Mouse (Mus musculus) CD4-positive helper T cell, adult 2 months (primary cell): ENCODE data around the gene AC129217.1.
A peak's percentile ranks its signal among the peaks of the same experiment; 100 is the strongest.

ENCODE experiments used
- DNase-seq: peaks from one replicate; pipeline ENCODE4 v3.0.0-alpha.2; 2012; ENCODE audit warnings: low read depth, missing footprints, low spot score

AC129217.1 gene

GRCm38 (mm10) chr19:8829660-8830059, at the start of gene AC129217.1:
Gene AC129217.1, plus strand, starts transcription at chr19:8829773.
- no peak for DNase-seq

DNA sequence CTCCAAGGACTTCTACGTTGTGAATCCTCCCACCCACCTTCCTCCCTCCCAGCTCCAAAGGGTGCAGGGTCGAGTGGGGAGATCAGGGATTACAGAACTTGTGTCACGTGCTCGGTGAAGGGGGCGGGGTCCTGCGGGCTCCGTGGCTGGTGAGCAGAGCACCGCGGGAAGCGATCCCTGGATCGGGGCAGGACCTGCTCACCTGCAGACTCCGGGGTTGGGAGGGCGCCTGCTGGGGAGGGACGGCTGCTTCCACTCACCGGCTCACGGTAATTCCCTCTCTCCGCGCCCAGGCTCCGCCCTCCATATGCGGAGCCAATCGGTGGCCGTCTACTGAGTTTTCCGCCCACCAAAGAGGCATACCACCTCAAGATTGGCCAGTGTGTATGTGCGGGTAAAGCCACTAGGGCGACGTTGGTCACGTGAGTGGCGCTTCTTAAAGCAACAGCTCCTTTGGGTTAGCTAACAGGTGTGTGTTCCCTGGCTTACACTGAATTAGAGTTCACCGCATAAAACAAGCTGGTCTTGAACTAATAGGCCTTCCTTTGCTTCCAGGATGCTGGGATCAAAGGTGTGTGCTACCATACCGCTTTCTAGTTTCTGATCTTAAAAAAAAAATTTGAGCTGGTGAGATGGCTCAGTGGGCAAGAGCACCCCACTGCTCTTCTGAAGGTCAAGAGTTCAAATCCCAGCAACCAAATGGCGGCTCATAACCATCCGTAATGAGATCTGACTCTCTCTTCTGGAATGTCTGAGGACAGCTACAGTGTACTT, 43.4 kb upstream of the AC129217.1 start, which contains the start of gene Taf6l:
Gene Taf6l (minus strand): TSS at position 410 of the 774 bp plus-strand sequence.
- peak; percentile 96 for DNase-seq

DNA sequence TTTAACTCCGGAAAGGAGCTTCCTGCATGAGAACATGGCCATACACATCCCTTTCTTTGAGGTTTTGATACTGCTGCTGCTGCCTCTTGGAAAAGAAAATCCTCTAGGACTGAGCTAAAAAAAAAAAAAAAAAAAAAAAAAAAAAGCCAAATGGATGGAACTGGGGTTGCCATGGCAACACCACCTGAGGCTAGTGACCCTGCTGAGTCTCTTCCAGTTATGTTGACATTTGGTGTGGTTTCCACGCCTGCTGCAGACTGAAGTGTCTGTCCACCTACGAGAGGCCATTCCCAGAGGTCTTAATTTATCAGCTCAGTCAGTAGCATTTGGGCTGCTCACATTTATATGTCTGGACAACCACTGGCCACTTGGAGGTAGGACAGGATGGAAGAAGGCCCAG, 41.1 kb upstream of the AC129217.1 start:
- DNase-seq: no peak

- no peak for DNase-seq
Observed at GRCm38 (mm10) chr19:8789171-8789570, 40.4 kb upstream of the AC129217.1 start.

DNA sequence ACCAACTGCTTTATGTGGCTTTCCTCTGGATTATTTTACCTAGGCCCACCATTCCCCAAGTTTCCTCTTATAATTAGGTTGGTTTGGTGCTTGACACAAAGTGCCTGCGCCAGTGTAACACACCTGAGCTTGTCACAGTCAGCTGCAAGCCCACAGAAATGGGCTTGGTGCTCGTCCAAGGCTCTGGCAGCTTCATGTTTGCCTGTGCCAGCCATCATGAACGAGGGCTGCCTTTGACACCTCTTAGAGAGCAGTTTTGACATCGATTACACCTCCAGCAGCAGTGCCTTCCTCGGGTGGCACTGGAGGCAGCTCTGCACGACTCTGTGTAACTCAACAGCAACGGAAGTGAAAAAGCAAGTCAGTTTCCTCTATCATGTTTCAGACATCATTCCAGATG, 39.4 kb upstream of the AC129217.1 start:
- DNase-seq: no peak

GRCm38 (mm10) chr19:8798264-8798946, 31.2 kb upstream of the AC129217.1 start, which contains the start of gene Polr2g:
Gene Polr2g, minus strand, starts transcription at chr19:8798577.
- peak; percentile 95 for DNase-seq

DNA sequence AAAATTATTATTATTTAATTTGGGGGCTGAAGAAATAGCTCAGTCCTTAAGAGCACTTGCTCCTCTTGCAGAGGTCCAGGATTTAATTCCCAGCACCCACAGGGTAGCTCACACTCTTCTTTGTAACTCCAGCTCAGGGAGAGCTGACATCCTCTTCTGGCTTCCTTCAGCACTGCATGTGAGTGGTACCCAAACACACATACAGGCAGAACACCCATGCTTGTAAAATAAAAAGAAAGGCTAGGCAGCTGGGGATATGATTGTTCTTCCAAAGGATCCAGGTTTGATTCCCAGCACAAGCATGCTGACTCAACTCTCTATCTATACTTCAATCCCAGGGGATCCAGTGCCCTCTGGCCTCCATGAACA, 30.6 kb upstream of the AC129217.1 start:
- DNase-seq: peak; percentile 30

GRCm38 (mm10) chr19:8802130-8802821, 27.3 kb upstream of the AC129217.1 start, which contains the start of gene Zbtb3:
Gene Zbtb3, plus strand, starts transcription at chr19:8802555.
- peak; percentile 97 for DNase-seq

- DNase-seq: no peak
Observed at GRCm38 (mm10) chr19:8803204-8803780, 26.3 kb upstream of the AC129217.1 start.

- peak; percentile 11 for DNase-seq
Observed at GRCm38 (mm10) chr19:8803879-8804660, 25.5 kb upstream of the AC129217.1 start.

GRCm38 (mm10) chr19:8806810-8807209, 22.8 kb upstream of the AC129217.1 start:
- DNase-seq: no peak

- DNase-seq: no peak
Observed at GRCm38 (mm10) chr19:8815812-8816211, 13.8 kb upstream of the AC129217.1 start.

DNA sequence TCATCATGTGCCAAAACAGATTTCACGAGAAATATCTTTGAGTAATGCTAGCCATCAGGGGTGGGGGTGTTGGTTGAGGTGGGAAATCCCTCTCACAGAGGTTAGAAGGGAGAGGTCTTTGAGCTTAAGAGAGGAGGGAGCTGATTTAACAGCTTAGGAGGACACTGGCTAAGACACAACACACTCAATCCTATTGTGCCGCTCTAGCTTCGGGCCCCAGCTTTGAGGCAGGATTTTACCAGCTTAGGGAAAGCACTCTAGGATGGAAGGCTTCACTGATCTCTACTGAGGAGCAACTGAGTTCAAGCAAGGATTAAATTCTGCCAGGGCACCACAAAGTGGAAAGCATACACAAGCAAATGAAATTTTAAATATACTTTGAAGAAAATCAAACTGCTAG, 12.6 kb upstream of the AC129217.1 start:
- DNase-seq: no peak

DNA sequence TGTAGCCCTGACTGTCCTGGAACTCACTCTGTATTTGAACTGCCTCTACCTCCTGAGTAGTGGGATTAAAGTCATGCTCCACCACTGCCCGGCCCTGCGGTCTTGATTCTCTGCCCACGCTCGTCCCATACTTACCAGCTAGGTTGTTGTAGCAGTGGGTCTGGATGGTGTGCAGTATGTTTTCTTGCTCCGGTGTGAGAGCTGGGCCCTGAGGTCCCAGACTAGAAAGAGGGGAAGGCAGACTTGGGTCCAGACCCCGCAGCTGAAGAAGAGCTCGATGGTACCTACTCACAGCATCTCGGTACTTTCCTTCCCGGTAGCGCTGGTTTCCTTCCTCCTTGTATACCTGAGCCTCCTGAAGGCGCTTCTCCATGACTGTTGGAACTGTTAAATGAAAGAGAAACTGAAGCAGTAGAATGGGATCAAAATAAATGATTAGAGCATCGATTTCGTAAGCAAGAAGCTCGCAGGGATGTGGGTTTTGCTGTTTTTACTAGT, 11.2 kb upstream of the AC129217.1 start:
- DNase-seq: no peak

DNA sequence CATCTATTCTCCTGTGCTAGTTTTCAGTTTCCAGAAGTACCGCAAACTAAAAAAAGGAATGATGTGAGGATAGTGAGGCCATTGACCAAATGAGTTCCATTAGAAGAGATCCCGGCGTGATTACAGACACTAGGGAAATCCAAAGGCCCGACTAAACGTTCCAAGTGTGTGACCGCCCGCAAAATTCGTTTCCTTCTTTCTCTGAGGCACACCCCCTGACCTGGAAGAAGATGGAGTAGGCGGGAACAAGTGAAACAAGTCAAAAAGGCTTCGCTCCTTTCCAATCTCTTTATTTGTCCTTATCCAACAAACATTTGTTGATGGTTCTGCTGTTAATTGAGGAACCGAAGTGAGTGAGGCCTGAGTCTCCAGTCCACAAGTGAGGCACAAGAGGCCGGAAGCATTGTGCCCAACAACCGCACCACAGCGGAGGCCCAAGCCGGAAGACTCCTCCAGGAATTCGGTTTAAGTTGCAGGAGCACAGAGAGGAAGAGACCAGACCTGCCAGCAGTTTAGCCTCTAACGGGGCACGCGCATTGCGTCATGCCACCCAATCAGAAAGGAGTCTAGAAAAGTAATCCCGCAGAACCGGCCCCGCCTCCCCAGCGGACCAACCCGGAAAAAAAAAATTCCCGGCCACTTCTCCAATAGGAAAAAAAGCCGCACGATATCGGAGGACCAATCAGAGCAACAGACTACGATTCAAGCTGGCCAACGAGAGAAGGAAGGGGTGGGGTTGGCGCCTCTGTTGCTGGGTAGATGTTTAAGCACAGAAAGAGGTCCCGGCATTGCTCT, 10.6 kb upstream of the AC129217.1 start, which contains the start of gene Ttc9c:
Gene Ttc9c (minus strand): TSS at position 533 of the 795 bp plus-strand sequence.
- peak; percentile 97 for DNase-seq

GRCm38 (mm10) chr19:8819596-8820423, 9.8 kb upstream of the AC129217.1 start, which contains the start of gene Hnrnpul2:
Gene Hnrnpul2, plus strand, starts transcription at chr19:8820010.
- DNase-seq: peak; percentile 100

DNA sequence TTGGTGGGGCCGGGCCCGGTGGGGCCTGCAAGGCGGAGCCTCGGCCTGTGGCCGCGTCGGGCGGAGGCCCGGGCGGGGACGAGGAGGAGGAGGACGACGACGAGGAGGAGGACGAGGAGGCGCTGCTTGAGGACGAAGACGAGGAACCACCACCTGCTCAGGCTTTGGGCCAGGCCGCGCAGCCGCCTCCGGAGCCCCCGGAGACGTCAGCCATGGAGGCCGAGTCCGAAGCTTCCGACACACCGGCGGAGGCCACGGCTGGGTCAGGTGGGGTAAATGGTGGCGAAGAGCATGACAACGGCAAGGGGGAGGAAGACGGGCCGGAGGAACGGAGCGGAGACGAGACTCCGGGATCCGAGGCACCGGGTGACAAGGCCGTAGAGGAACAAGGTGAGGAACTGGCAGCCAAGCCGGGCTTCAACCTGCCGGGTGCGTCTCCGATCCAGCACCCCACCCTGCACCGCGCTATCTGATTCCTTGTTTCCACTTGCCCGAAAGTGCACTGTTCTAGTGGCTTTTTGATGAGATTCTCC, 9.1 kb upstream of the AC129217.1 start:
- DNase-seq: no peak

DNA sequence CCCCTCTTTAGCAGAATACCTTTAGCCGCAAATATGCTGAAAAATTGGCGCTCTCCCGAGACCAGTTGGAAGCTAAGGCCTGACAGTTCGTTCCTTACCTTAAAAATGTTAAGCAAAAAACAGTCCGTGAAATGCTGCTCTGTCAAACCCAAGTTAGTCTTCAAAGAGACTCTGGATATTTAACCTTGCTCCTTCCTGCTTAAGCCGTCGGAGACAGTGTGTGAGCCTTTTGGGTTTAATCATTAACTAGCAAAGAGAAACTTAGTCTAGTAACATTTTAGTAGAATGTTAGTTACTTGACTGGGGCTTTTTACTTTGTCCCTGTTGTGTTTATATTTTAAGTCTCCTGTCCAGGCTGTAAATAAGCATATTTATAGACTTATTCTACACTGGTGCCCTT, 8.4 kb upstream of the AC129217.1 start:
- DNase-seq: no peak

DNA sequence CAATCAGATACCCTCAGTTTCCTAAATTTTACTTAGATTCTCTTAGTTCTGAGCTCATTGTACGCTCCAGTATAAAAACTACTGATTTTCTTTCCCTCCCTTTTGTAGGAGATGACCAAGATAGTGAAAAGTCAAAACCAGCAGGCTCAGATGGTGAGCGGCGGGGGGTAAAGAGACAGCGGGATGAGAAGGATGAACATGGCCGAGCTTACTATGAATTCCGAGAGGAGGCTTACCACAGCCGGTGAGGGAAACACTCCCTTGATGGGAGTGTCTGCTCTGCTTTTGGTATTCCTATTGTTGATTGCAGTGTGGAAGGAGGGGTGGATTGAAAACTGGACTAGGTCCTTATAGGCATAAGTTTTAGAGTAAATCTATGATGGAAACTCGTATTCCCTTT, 6.9 kb upstream of the AC129217.1 start:
- no peak for DNase-seq
